Mouse (Mus musculus) olfactory bulb, adult 2 months (tissue): ENCODE data around the gene Ints5.

Experiments
- CTCF ChIP-seq: fragments of 200-500 bp; IDR thresholded peaks from 2 replicates; pipeline ENCODE4 v1.5.1; 2012; ENCODE audit warnings: low read depth, mild to moderate bottlenecking, low read length, moderate library complexity; ENCODE audit not compliant: insufficient read depth
- POLR2A ChIP-seq: fragments of 200-500 bp; IDR thresholded peaks from 2 replicates; pipeline ENCODE4 v1.6.1; 2012; ENCODE audit warnings: mild to moderate bottlenecking, low read depth, low read length, moderate library complexity; ENCODE audit not compliant: insufficient read depth

DNA sequence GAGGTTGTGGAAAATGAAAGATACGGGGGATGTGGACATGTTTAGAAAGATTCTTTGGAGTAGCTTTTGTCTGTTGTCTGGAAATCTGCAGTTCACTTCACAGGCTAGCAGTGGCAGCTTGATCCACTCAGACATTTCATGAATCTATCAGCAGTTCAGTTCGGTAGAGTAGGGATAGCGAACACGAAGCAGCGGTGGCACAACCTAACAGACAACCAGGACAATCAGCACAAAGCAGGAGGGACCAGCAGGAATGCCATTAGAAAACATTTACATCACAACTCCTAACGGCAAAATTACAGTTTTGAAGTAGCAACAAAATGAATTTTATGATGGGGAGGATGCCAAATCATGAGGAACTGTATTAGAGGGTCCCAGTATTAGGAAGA is 26.9 kb downstream of the Ints5 start:
- TF ChIP-seq CTCF = no peak
- TF ChIP-seq POLR2A = no peak
